8 mouse cellular contexts compared by ENCODE assay signal in genomic region chr19:3575276-3575631, GRCm38 (mm10). TPM values are rescaled to one million over a fixed set of nuclear protein-coding genes. Genes with fewer than 3 reads are reported as not detected.
DNase-seq lines count a peak whose midpoint lies in the region; ATAC-seq and TF ChIP-seq lines count a peak whose summit lies in the region.

No protein-coding gene starts in this region.

- TF ChIP-seq CTCF in thymus, adult 2 months (IDR thresholded peaks at IDR 0.05; ENCODE audit: borderline replicate concordance, control insufficient read depth, extremely low read depth, insufficient read depth, low read length, poor library complexity), result no peak
- TF ChIP-seq CTCF in stomach, postnatal 0 days (IDR thresholded peaks at IDR 0.05; ENCODE audit: low read depth), result no peak

- H3K4me1 ChIP-seq in thymus, adult 2 months (replicated peaks; ENCODE audit: control insufficient read depth, insufficient read depth, low read length), result peaks cover 11% of the 10 kb centered on the region
- peaks cover 16% of the 10 kb centered on the region for H3K4me1 ChIP-seq in forebrain, embryonic 14.5 days (ENCODE audit: control insufficient read depth, insufficient read depth, low read length)
- H3K4me1 ChIP-seq in lung, embryonic 15.5 days, result peaks cover 18% of the 10 kb centered on the region
- H3K4me1 ChIP-seq in stomach, postnatal 0 days (replicated peaks; ENCODE audit: control insufficient read depth, insufficient read depth), result no peaks in the 10 kb centered on the region

- peak overlapping the region; percentile 82 for H3K4me3 ChIP-seq in thymus, adult 2 months (ENCODE audit: control insufficient read depth, insufficient read depth, low read length)
- H3K4me3 ChIP-seq in forebrain, embryonic 14.5 days (ENCODE audit: low read depth, low read length), result peak overlapping the region; percentile 89
- H3K4me3 ChIP-seq in lung, embryonic 15.5 days, result peak overlapping the region; percentile 90
- peak overlapping the region; percentile 94 for H3K4me3 ChIP-seq in stomach, postnatal 0 days (ENCODE audit: low read depth, low read length)

- H3K9me3 ChIP-seq in forebrain, embryonic 14.5 days (replicated peaks; ENCODE audit: control insufficient read depth, low read length), result no peaks in the 10 kb centered on the region
- no peaks in the 10 kb centered on the region for H3K9me3 ChIP-seq in lung, embryonic 15.5 days
- H3K9me3 ChIP-seq in stomach, postnatal 0 days (ENCODE audit: control insufficient read depth, low read length), result no peaks in the 10 kb centered on the region

- H3K27ac ChIP-seq in thymus, adult 2 months (ENCODE audit: control insufficient read depth, insufficient read depth, low read length), result peak overlapping the region; percentile 23; the same call in 1 of the 2 replicates
- peak overlapping the region; percentile 93 for H3K27ac ChIP-seq in forebrain, embryonic 14.5 days (ENCODE audit: low read depth, low read length)
- H3K27ac ChIP-seq in lung, embryonic 15.5 days, result peak overlapping the region; percentile 96
- H3K27ac ChIP-seq in stomach, postnatal 0 days (replicated peaks), result peak overlapping the region; percentile 96

- no peak for DNase-seq in thymus, adult 2 months
- DNase-seq in thymus, postnatal 10 days (ENCODE audit: low spot score in 2 of 2), result no peak
- no peak for DNase-seq in forebrain, embryonic 14.5 days (ENCODE audit: low spot score)
- peak; percentile 92 for DNase-seq in kidney, adult 11 months
- DNase-seq in stomach, postnatal 0 days (ENCODE audit: low spot score), result peak; percentile 89
- no peak for DNase-seq in layer of hippocampus, adult 9-11 months
- no peak for DNase-seq in spleen, postnatal 14 days (ENCODE audit: low spot score in 2 of 2)

- H3K4me2 ChIP-seq in forebrain, embryonic 14.5 days (ENCODE audit: low read length), result peak overlapping the region; percentile 78
- H3K4me2 ChIP-seq in lung, embryonic 15.5 days, result peak overlapping the region; percentile 69
- peak overlapping the region; percentile 81 for H3K4me2 ChIP-seq in stomach, postnatal 0 days (replicated peaks; ENCODE audit: low read depth)

- ATAC-seq in forebrain, embryonic 14.5 days, result peak; percentile 43
- ATAC-seq in lung, embryonic 15.5 days (ENCODE audit: borderline replicate concordance, extremely low read depth, low FRiP score, low TSS enrichment), result peak; percentile 66
- peak; percentile 63 for ATAC-seq in stomach, postnatal 0 days (ENCODE audit: low FRiP score, low TSS enrichment)

- H3K36me3 ChIP-seq in thymus, adult 2 months (ENCODE audit: control insufficient read depth, insufficient read depth, low read length), result no peaks in the 10 kb centered on the region
- H3K36me3 ChIP-seq in forebrain, embryonic 14.5 days (ENCODE audit: control insufficient read depth, insufficient read depth, low read length), result no peaks in the 10 kb centered on the region
- no peaks in the 10 kb centered on the region for H3K36me3 ChIP-seq in lung, embryonic 15.5 days
- H3K36me3 ChIP-seq in stomach, postnatal 0 days (ENCODE audit: control insufficient read depth, insufficient read depth, low read length), result no peaks in the 10 kb centered on the region

- peak overlapping the region; percentile 86 for H3K9ac ChIP-seq in forebrain, embryonic 14.5 days (ENCODE audit: low read length)
- peak overlapping the region; percentile 82 for H3K9ac ChIP-seq in lung, embryonic 15.5 days
- peak overlapping the region; percentile 94 for H3K9ac ChIP-seq in stomach, postnatal 0 days (ENCODE audit: low read length)

- TF ChIP-seq POLR2A in thymus, adult 2 months (IDR thresholded peaks at IDR 0.05; ENCODE audit: control insufficient read depth, extremely low read depth, insufficient read depth, low read length, poor library complexity), result no peak

- under 1% methylated on average over 49 of the region's 50 CpGs for WGBS in thymus, adult 2 months
- WGBS in forebrain, embryonic 14.5 days, result under 1% methylated on average over 40 of the region's 50 CpGs
- under 1% methylated on average over 44 of the region's 50 CpGs for WGBS in lung, embryonic 15.5 days
- WGBS in stomach, postnatal 0 days, result 1% methylated on average over 43 of the region's 50 CpGs

- no peak for TF ChIP-seq EP300 in stomach, postnatal 0 days (optimal IDR thresholded peaks at IDR 0.05)

- no peaks in the 10 kb centered on the region for H3K27me3 ChIP-seq in thymus, adult 2 months (ENCODE audit: control insufficient read depth, insufficient read depth, low read length)
- no peaks in the 10 kb centered on the region for H3K27me3 ChIP-seq in forebrain, embryonic 14.5 days (replicated peaks; ENCODE audit: control insufficient read depth, insufficient read depth, low read length)
- no peaks in the 10 kb centered on the region for H3K27me3 ChIP-seq in lung, embryonic 15.5 days
- no peaks in the 10 kb centered on the region for H3K27me3 ChIP-seq in stomach, postnatal 0 days (ENCODE audit: control insufficient read depth, insufficient read depth, low read length)

RNA-seq across cellular contexts. Expression of gene Ppp6r3, which starts 0.3 kb away (rescaled TPM):
- 97.4 and 109 TPM in 2 replicates for polyA plus RNA-seq in thymus, adult 2 months (2012; rRNA removed)
- 59.9 and 62.4 TPM in 2 replicates for polyA plus RNA-seq in forebrain, embryonic 14.5 days (2014; fragmentation: Nextera tagmentation; extraction: Ambion mirVana)
- polyA plus RNA-seq in lung, embryonic 15.5 days (2015; fragmentation: Nextera tagmentation; extraction: Ambion mirVana), result 58.0 and 60.1 TPM in 2 replicates
- 18.6 and 20.5 TPM in 2 replicates for polyA plus RNA-seq in stomach, postnatal 0 days (2015; fragmentation: Nextera tagmentation; extraction: Ambion mirVana)

Comparison
In these comparisons a context has a peak if more than half of its experiments do, and no peak if none do; other contexts are left out.
1. DNase-seq: peak in kidney, adult 11 months (single experiment) and stomach, postnatal 0 days (single experiment); none in thymus, adult 2 months (single experiment), thymus, postnatal 10 days (0 of 2), forebrain, embryonic 14.5 days (single experiment), layer of hippocampus, adult 9-11 months (single experiment) and spleen, postnatal 14 days (0 of 2).
2. H3K27ac ChIP-seq: peak in every context shown above with its lines; median percentile 96 in lung, embryonic 15.5 days; 96 in stomach, postnatal 0 days; 93 in forebrain, embryonic 14.5 days; 23 in thymus, adult 2 months.
3. Peak in every context shown above with its lines, with median percentiles within 50 percentile points of each other: H3K4me3 ChIP-seq, ATAC-seq, H3K4me2 ChIP-seq and H3K9ac ChIP-seq.